Mouse (Mus musculus): ENCODE measurements at regions not wholly inside any gene's neighbourhood (a gene's known extent, or its start where the extent isn't known, plus 50 kb on each side); places are given as distances from the start of the nearest gene placed in this dataset.
A peak's percentile ranks its signal among the peaks of the same experiment; 100 is the strongest.

- no peak for DNase-seq
Measured at GRCm38 (mm10) chr6:139391307-139391706, 110.5 kb downstream of the Rergl start.

DNA sequence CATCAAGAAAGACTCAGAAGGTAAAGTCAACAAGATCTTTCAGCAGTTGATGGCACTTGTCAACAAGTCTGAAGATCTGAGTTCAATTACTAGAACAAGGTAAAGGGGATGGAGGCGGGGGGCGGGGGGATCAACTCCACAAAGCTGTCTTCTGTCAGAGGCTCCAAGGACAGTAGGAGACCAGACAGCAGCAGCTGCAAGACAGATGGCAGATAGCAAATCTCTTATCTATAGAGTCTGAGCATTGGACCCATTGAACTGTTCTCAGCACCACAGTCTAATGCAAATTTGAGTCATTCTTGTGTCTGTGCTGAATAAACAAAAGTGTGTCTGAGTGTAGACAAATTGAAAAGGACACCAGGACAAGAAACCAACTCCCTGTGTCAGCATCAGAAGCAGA is 150.8 kb downstream of the Rergl start:
- DNase-seq = no peak

- no peak for DNase-seq
Measured at GRCm38 (mm10) chr6:139325226-139325625, 176.6 kb downstream of the Rergl start.

DNA sequence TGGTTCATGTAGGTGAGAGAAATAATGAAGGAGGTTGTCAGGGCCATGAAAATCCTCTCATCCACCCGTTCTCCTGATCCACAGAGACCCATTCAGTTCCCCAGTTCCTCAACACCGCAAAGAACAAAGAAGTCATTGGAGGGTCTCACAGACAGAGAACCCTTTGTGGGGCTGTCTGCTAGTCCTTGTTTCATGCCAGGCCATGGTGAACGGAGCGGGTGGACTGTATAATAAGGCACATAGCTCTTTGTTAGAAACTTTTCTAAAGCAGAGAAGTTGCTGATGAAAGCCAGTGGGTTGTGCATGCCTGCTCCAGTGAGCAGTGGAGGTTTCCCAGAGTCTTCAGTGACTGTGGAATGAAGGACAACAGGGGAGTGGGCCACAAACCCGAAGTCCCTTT is 194.1 kb downstream of the Rergl start:
- no peak for DNase-seq

DNA sequence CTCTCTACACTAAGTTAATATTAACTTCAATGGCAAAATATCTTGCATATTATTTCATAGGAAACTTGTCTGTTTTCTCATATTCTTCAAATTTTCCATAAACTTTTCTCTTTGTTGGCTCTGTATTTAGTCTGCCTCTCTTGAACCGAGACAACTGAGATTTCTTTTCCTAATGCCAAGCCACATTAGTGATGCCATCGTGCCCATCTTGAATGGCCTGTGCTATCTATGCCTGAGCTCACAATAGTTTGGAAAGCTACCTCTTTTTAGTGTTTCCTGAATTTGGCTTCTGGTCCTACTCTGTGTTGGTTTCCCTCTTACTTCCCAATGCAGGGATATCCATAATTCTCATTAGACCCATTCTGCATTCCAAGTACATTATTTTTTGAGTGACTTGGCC is 197.5 kb downstream of the Rergl start:
- DNase-seq = no peak

DNA sequence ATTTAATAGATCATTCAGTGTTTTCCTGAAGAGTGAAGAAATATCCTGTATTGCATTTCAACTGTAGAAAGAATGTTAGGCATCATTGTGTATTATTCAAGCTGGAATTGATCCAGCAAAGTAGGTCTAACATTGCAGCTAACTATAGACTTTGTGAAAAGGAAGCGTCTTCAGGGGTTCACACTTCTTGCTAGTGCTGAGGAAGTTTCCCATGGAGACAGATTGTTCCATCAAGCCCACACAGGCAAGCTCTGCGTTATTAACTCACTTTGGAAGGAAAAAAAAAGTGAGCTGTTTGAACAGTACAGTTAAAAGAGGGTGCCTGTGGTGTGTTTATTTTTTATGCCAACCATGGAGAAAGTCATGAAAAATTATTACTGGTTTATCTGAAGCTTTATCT is 206.1 kb downstream of the Rergl start:
- no peak for DNase-seq

DNA sequence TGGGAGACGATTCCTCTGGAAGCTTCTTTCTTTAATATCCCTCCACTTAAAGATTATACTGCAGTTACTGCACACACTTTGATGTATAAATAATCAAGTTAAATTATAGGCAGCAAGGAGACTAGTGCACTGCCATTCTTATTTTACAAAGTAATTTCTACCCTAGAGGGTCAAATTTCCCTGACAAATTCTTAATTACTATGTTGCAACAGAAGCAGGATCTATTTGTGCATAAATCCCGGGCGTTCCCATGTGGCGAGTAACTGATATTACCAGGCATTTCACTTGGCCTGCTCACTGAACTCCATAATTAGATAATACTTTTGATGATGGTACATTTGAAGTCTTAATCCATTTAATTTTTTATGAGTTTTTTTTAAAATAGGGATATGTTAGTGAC is 222.7 kb downstream of the Rergl start:
- no peak for DNase-seq

GRCm38 (mm10) chr6:139275512-139275911 is 226.3 kb downstream of the Rergl start:
- DNase-seq = no peak

DNA sequence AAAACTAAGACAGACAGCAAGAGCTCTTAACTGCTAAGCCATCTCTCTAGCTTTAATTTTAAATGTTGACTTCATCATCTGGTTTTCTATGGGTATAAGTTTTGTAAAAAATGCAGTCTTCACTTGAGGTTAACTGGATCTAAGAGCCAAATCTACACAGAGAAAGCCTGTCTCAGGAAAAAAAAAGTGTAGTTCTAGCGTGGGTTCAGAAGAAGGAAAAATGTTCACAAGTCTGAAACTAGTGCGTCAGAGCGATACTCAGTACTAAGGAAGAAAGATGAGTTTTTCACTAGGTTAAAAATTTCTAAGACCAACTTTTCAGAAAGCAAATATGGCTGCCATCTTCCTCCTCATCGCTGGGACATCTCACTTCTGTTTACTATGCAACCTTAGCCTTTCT is 248.1 kb downstream of the Rergl start:
- DNase-seq = no peak

DNA sequence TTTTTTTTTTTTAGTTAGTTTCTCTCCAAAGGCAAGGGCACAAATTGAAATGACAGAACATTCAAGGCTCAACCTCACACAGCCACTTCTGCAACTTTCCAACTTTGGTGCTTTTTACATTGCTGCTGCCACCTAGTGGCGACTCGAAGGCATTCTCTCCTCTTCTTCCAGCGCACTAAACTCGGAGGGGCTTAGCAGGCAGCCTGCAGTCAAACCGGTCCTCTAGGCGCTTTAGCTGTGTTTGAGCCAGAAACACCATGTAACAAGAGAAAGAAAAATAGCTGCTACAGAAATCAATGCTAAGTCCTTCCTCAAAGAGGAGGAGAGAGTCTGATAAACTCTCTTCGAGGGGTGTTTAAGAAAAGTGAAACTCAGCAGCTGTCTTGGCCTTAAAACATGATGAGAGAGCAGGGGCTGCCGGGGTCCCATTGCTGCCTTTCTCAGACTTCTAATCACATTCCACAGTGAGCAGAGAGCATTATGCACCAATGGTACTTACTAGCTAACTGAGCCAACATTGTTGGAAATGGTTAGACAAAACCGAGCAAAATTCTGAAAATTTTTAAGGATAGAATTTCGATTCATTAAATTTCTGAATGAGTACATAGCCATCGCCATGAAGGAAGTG is 252.7 kb downstream of the Rergl start:
- peak; percentile 3 for DNase-seq

DNA sequence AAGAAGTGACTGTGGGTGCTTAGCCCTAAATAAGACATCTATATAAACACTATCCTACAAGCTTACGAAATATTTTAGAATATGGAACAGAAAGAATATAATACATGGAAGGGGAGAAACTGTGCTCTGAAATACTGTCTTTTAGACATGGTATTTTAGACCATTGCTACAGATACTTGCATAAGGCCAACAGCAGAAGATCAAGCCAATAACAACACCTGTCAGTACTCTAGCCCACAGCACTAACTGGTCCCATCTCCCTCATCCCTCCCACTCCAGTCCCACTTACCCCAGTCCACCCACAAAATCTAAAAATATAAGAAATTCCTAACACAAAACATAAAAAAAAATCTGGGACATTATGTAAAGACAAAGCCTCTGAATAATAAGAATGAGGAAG is 275.6 kb downstream of the Rergl start:
- DNase-seq = no peak

- no peak for DNase-seq
Measured at GRCm38 (mm10) chr6:139214488-139214887, 287.3 kb downstream of the Rergl start.

DNA sequence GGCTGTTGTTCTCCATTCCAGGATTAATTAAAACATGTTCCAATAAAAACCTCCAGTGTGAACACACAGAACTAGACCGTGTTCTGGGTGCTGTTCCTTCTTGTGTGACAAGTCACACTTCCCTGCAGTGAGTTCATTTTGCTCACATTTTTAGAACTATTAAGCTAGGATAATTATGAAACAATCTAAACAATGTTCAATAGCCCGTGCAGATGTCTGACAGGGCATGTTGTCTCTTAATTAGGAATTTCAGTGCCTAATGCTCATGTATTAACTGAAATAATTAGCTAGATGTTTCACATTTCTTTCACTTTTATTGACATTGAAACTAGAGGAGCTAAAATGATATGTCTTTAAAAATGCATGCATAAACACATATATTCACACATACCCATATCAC is 291.5 kb downstream of the Rergl start:
- DNase-seq = no peak

DNA sequence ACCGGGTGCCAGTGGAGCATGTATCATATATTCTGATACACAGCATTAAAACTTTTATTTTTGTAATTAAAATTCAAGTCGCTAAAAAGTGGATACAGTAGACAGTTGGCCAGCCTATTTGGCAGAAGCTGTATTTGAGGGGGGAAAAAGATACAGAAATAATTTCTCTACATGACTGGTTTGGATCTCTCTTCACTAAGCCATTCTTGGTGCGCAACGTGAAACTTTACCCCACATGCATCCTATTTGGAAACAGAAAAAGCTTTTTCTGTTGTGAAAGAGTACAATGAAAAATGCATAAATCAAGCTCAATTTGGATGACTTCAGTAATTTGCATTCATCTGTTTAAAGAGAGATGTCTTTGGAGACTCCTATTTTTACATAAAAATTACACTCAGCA is 303.2 kb downstream of the Rergl start:
- no peak for DNase-seq

DNA sequence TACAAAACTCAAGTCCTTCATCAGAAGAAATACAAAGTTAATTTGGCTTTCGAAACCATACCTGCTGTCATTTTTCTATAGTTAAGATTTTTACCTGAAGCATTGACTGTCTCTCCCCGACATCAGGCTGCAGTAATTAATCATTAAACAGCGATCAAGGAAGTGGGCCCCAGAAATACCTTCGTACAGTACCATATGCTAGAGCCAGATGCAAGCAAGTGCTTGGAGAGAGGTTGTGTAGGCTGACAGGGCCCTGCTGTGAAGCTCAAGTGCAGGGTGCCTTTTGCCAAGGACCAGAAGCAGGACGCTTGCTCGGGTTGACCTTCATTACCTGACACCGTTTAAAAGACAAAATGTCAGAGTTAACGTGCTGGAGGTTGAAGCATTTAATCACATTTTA is 315.3 kb downstream of the Rergl start:
- no peak for DNase-seq

- DNase-seq = no peak
Measured at GRCm38 (mm10) chr6:139160352-139160751, 341.4 kb downstream of the Rergl start.

- no peak for DNase-seq
Measured at GRCm38 (mm10) chr6:139159741-139160140, 342.0 kb downstream of the Rergl start.

GRCm38 (mm10) chr6:139154802-139155201 is 347.0 kb downstream of the Rergl start:
- no peak for DNase-seq

DNA sequence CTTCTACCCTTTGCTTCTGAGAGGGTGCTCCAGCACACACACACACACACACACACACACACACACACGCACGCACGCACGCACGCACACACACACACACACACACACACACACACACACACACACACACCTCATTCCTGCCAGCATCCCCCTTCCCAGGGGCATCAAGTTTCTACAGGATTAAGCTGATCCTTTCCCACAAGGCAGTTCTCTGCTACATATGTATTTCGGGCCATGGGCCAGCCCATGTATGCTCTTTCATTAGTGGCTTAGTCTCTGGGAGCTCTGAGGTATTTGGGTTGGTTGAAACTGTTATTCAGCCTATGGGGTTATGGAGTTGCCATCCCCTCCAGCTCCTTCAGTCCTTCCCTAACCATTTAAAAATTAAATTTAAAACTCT is 366.1 kb downstream of the Rergl start:
- no peak for DNase-seq

- DNase-seq = no peak
Measured at GRCm38 (mm10) chr6:139132083-139132679, 369.6 kb downstream of the Rergl start.

GRCm38 (mm10) chr6:139108263-139108662 is 393.5 kb downstream of the Rergl start:
- no peak for DNase-seq

- no peak for DNase-seq
Measured at GRCm38 (mm10) chr6:139103397-139103796, 398.4 kb downstream of the Rergl start.

DNA sequence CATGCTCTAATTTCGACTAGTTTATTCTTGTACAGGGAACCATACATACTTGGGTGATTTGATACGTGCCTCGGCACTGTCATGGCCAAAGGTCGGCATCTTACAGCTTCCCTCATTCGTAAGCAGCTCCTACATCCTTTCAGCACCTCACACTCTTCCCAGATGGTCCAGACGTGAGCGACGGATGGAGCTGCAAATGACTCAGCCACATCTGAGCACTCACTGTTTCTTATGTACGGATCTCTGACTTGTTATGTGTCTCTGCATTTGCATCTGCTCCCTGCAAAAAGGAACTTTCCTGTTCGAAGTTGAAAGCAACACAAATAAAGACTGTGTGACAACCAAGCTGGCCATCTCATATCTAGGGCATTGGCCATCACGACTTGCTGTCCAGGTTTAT is 402.5 kb downstream of the Rergl start:
- DNase-seq = no peak

DNA sequence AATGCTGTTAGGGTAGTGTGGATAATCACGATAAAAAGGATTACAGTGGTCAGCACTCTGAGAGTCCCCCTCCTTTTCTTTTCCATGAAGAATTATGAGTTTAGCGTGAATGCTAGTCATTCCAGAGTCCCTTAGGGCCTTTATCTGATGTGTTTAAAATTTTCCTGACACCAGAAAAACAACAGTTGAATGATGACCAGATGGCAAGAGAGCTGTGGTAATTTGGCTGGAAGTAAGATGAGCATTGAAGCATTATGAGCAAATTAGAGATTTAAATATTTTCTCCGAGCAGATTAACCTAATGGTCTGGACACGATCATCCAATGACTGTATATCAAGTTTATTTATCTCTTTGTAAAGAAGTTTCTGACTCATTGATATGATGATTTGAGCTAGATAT is 417.1 kb upstream of the Igbp1b start:
- DNase-seq = no peak

GRCm38 (mm10) chr6:139027696-139028095 is 369.4 kb upstream of the Igbp1b start:
- DNase-seq = no peak
